ENCODE assay signal across 8 mouse cellular contexts in genomic region chr4:138282834-138283233, GRCm38 (mm10). TPM values are rescaled to one million over a fixed set of nuclear protein-coding genes. Genes with fewer than 3 reads are reported as not detected.
A peak's percentile ranks its signal among the peaks of the same experiment; 100 is the strongest.
DNase-seq lines count a peak whose midpoint lies in the region; ATAC-seq lines count a peak whose summit lies in the region.

No protein-coding gene starts in this region.

- H3K27me3 ChIP-seq in heart, embryonic 11.5 days (ENCODE audit: control insufficient read depth, insufficient read depth, low read length): 0 out of 2 replicates have a peak, but pooled peaks cover 3% of the 10 kb centered on the region
- H3K27me3 ChIP-seq in forebrain, embryonic 10.5 days (ENCODE audit: poor library complexity, severe bottlenecking): no peaks in the 10 kb centered on the region

- H3K4me3 ChIP-seq in heart, embryonic 11.5 days (ENCODE audit: low read depth, low read length): no peak overlapping the region
- H3K4me3 ChIP-seq in forebrain, embryonic 10.5 days: no peak overlapping the region

- no peak for ATAC-seq in heart, embryonic 11.5 days (replicated peaks; ENCODE audit: insufficient number of reproducible peaks, low FRiP score, low TSS enrichment)
- ATAC-seq in hematopoietic stem cell, adult 5-6 weeks (replicated peaks in 1 of 2; ENCODE audit: insufficient read depth in 1 of 2, low FRiP score in 2 of 2, low TSS enrichment in 1 of 2, low read depth in 1 of 2, poor library complexity in 2 of 2, severe bottlenecking in 2 of 2): peak; percentile 97

- H3K9me3 ChIP-seq in heart, embryonic 11.5 days (replicated peaks; ENCODE audit: control insufficient read depth, low read length): no peaks in the 10 kb centered on the region
- H3K9me3 ChIP-seq in forebrain, embryonic 10.5 days: peaks cover 4% of the 10 kb centered on the region; the same call in 1 of the 2 replicates

- H3K4me1 ChIP-seq in heart, embryonic 11.5 days (ENCODE audit: control insufficient read depth, insufficient read depth, low read length): no peaks in the 10 kb centered on the region
- no peaks in the 10 kb centered on the region for H3K4me1 ChIP-seq in forebrain, embryonic 10.5 days

- H3K36me3 ChIP-seq in heart, embryonic 11.5 days (ENCODE audit: control insufficient read depth, insufficient read depth, low read length): no peaks in the 10 kb centered on the region
- no peaks in the 10 kb centered on the region for H3K36me3 ChIP-seq in forebrain, embryonic 10.5 days (replicated peaks)

- no peak overlapping the region for H3K4me2 ChIP-seq in heart, embryonic 11.5 days

- no peak overlapping the region for H3K27ac ChIP-seq in heart, embryonic 11.5 days (ENCODE audit: low read depth, low read length)
- H3K27ac ChIP-seq in forebrain, embryonic 10.5 days: no peak overlapping the region

- DNase-seq in heart, adult 11 months: peak; percentile 94
- DNase-seq in brain, embryonic 18.5 days (ENCODE audit: low read depth, low spot score): peak; percentile 30
- DNase-seq in forebrain, embryonic 10.5 days (ENCODE audit: extremely low spot score, low spot score): peak; percentile 72
- DNase-seq in layer of hippocampus, postnatal 14 days (ENCODE audit: low spot score in 2 of 2): peak; percentile 51 to 86
- peak; percentile 80 for DNase-seq in lung, postnatal 36 days
- peak; percentile 54 for DNase-seq in right cerebral cortex, postnatal 14 days

- no peak overlapping the region for H3K9ac ChIP-seq in heart, embryonic 11.5 days (ENCODE audit: low read depth, low read length)

- 22% methylated on average over 4 of the region's 4 CpGs for WGBS in heart, embryonic 11.5 days (ENCODE audit: insufficient replicate concordance)
- 29% methylated on average over 4 of the region's 4 CpGs for WGBS in forebrain, embryonic 10.5 days

RNA-seq across cellular contexts. Expression of gene Ddost, which starts 21.7 kb away (rescaled TPM):
- 269 and 310 TPM in 2 replicates for polyA plus RNA-seq in heart, embryonic 11.5 days (2014; fragmentation: Nextera tagmentation; extraction: Ambion mirVana)
- 279 and 281 TPM in 2 replicates for polyA plus RNA-seq in forebrain, embryonic 10.5 days (2016; fragmentation: Nextera tagmentation; extraction: Ambion mirVana)
- 95.1 and 97.5 TPM in 2 replicates for total RNA-seq in hematopoietic stem cell, adult 5-6 weeks (2017)
- 100 to 1,000 TPM in 1 of 2 experiments, 10 to 100 TPM in 1; 96.5 to 102 TPM for total RNA-seq in layer of hippocampus, postnatal 14 days (2021)

RNA-seq across cellular contexts. Expression of gene Kif17, which starts 32.6 kb away (rescaled TPM):
- polyA plus RNA-seq in heart, embryonic 11.5 days (2014; fragmentation: Nextera tagmentation; extraction: Ambion mirVana): 0.44 and 0.61 TPM in 2 replicates
- polyA plus RNA-seq in forebrain, embryonic 10.5 days (2016; fragmentation: Nextera tagmentation; extraction: Ambion mirVana): 0.25 and 0.39 TPM in 2 replicates
- 8.0 and 9.4 TPM in 2 replicates for total RNA-seq in hematopoietic stem cell, adult 5-6 weeks (2017)
- 10 to 100 TPM; 14.6 to 15.0 TPM for total RNA-seq in layer of hippocampus, postnatal 14 days (2021)

RNA-seq across cellular contexts. Expression of gene Sh2d5, which starts 32.6 kb away (rescaled TPM):
- polyA plus RNA-seq in heart, embryonic 11.5 days (2014; fragmentation: Nextera tagmentation; extraction: Ambion mirVana): 0.24 and 0.31 TPM in 2 replicates
- 0.23 and 0.47 TPM in 2 replicates for polyA plus RNA-seq in forebrain, embryonic 10.5 days (2016; fragmentation: Nextera tagmentation; extraction: Ambion mirVana)
- 41.4 and 48.7 TPM in 2 replicates for total RNA-seq in hematopoietic stem cell, adult 5-6 weeks (2017)
- 10 to 100 TPM; 27.6 to 31.0 TPM for total RNA-seq in layer of hippocampus, postnatal 14 days (2021)

RNA-seq across cellular contexts. Expression of gene Pink1, which starts 43.3 kb away (rescaled TPM):
- 22.9 and 30.9 TPM in 2 replicates for polyA plus RNA-seq in heart, embryonic 11.5 days (2014; fragmentation: Nextera tagmentation; extraction: Ambion mirVana)
- 24.6 and 26.7 TPM in 2 replicates for polyA plus RNA-seq in forebrain, embryonic 10.5 days (2016; fragmentation: Nextera tagmentation; extraction: Ambion mirVana)
- 50.6 and 67.5 TPM in 2 replicates for total RNA-seq in hematopoietic stem cell, adult 5-6 weeks (2017)
- 100 to 1,000 TPM; 162 to 169 TPM for total RNA-seq in layer of hippocampus, postnatal 14 days (2021)

Comparison
In these comparisons a context has a peak if more than half of its experiments do, and no peak if none do; other contexts are left out.
1. DNase-seq: peak in every context shown above with its lines; median percentile 94 in heart, adult 11 months; 80 in lung, postnatal 36 days; 72 in forebrain, embryonic 10.5 days; 68 in layer of hippocampus, postnatal 14 days; 54 in right cerebral cortex, postnatal 14 days; 30 in brain, embryonic 18.5 days.